Mouse (Mus musculus) kidney, embryonic 15.5 days (tissue): ENCODE measurements around the gene a. TPM values are rescaled to one million over a fixed set of nuclear protein-coding genes. Genes with fewer than 3 reads are reported as not detected.
A peak's percentile ranks its signal among the peaks of the same experiment; 100 is the strongest.
"Not testable (repeated sequence)": the region's sequence is repeated elsewhere in the genome, so short reads cannot be mapped to it uniquely, and the experiment has no call there.

Experiments
- ATAC-seq: fragments of 200-750 bp; cut with Nextera tagmentation; replicated peaks from 2 replicates; pipeline ENCODE4 v1.8.0; 2017; ENCODE audit warnings: moderate TSS enrichment; ENCODE audit not compliant: low FRiP score
- H3K27ac ChIP-seq: fragments of 300-500 bp; sonication (generic); 2 replicates; pipeline ENCODE4 v1.5.1; 2015; ENCODE audit warnings: mild to moderate bottlenecking, inconsistent platforms
- H3K27me3 ChIP-seq: fragments of 300-500 bp; sonication (generic); 2 replicates; pipeline ENCODE4 v1.6.1; 2015; ENCODE audit warnings: inconsistent platforms
- H3K36me3 ChIP-seq: fragments of 300-500 bp; sonication (generic); 2 replicates; pipeline ENCODE4 v1.6.1; 2015; ENCODE audit warnings: inconsistent platforms
- H3K4me1 ChIP-seq: fragments of 300-500 bp; sonication (generic); 2 replicates; pipeline ENCODE4 v1.6.1; 2015; ENCODE audit warnings: inconsistent platforms
- H3K4me2 ChIP-seq: fragments of 300-500 bp; sonication (generic); 2 replicates; pipeline ENCODE4 v1.6.1; 2015; ENCODE audit warnings: moderate library complexity, mild to moderate bottlenecking, inconsistent platforms
- H3K4me3 ChIP-seq: fragments of 300-500 bp; sonication (generic); replicated peaks from 2 replicates; pipeline ENCODE4 v1.5.1; 2015; ENCODE audit warnings: mild to moderate bottlenecking, inconsistent platforms
- H3K9ac ChIP-seq: fragments of 300-500 bp; sonication (generic); 2 replicates; pipeline ENCODE4 v1.6.1; 2015; ENCODE audit warnings: mild to moderate bottlenecking, inconsistent platforms
- H3K9me3 ChIP-seq: fragments of 300-500 bp; sonication (generic); replicated peaks from 2 replicates; pipeline ENCODE4 v1.6.1; 2016; ENCODE audit warnings: inconsistent platforms
- WGBS: fragments of 180-500 bp; shearing (Covaris S2); methylation state at CpG from one replicate; pipeline ENCODE4 v1.1.7; 2015; ENCODE audit warnings: mixed read lengths; 5-methylcytosine and 5-hydroxymethylcytosine counted together
- polyA plus RNA-seq: library from polyadenylated mRNA; unstranded; fragments of >200 nt; fragmentation: Nextera tagmentation; extraction: Ambion mirVana; gene quantifications from 2 replicates; pipeline ENCODE4 v1.2.1, GENCODE M21; 2015

a gene
- polyA plus RNA-seq, 1 experiment from 2014 or later, result 0.91 TPM

GRCm38 (mm10) chr2:155051622-155052351, 260.6 kb downstream of the a start:
- WGBS, result 17% methylated on average over 9 of the region's 9 CpGs
- H3K27ac ChIP-seq, result peak overlapping the region; percentile 91
- 0 out of 2 replicates have a peak, but pooled peaks cover 3% of the 10 kb centered on the region for H3K27me3 ChIP-seq
- H3K4me1 ChIP-seq, result peaks cover 17% of the 10 kb centered on the region
- peak overlapping the region; percentile 62 for H3K4me3 ChIP-seq
- H3K9me3 ChIP-seq, result no peaks in the 10 kb centered on the region
- ATAC-seq, result no peak
- H3K36me3 ChIP-seq, result no peaks in the 10 kb centered on the region
- H3K9ac ChIP-seq, result peak overlapping the region; percentile 51
- H3K4me2 ChIP-seq, result peak overlapping the region; percentile 94

GRCm38 (mm10) chr2:155052681-155053080, 261.5 kb downstream of the a start:
- Histone ChIP-seq H3K9me3 (no peaks in the 10 kb centered on the region), H3K36me3 (no peaks in the 10 kb centered on the region), H3K27me3 (0 out of 2 replicates have a peak, but pooled peaks cover 3% of the 10 kb centered on the region), H3K9ac (no peak overlapping the region), H3K4me3 (no peak overlapping the region), H3K4me1 (peaks cover 17% of the 10 kb centered on the region), H3K4me2 (no peak overlapping the region), H3K27ac (no peak overlapping the region)
- 88% methylated on average over 2 of the region's 2 CpGs for WGBS
- ATAC-seq, result no peak

- H3K27me3 ChIP-seq, H3K9ac ChIP-seq, H3K9me3 ChIP-seq, H3K4me3 ChIP-seq, ATAC-seq, H3K4me2 ChIP-seq, H3K27ac ChIP-seq, H3K36me3 ChIP-seq: not testable (repeated sequence)
- 92% methylated on average over 8 of the region's 8 CpGs for WGBS
- H3K4me1 ChIP-seq, result peaks cover 17% of the 10 kb centered on the region
Measured at GRCm38 (mm10) chr2:155053512-155053911, 262.3 kb downstream of the a start.

DNA sequence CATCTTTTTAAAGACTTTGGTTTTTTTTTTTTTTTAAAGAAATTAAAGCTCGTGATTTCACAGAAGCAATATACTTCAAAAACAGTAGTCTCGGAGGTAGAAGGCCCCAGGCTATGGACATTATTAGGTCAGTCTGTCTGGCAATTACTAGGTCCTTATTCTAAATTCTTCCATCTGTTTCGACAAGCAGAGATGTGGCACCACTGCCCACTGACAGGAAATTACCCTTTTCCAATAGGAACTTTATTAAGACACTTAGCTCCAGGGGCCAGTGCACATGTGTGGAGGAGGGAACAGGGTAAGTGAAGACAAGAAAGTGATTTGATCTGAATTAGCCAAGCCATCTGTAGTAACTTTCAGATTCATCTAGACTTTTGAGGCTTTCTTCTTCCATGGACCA, 263.5 kb downstream of the a start:
- Histone ChIP-seq H3K27ac (no peak overlapping the region), H3K4me1 (peaks cover 17% of the 10 kb centered on the region), H3K4me3 (no peak overlapping the region), H3K27me3 (no peaks in the 10 kb centered on the region), H3K36me3 (peaks cover 7% of the 10 kb centered on the region), H3K9me3 (no peaks in the 10 kb centered on the region), H3K9ac (no peak overlapping the region), H3K4me2 (no peak overlapping the region)
- no peak for ATAC-seq
- 73% methylated on average over 3 of the region's 3 CpGs for WGBS

GRCm38 (mm10) chr2:155056076-155056578, 264.9 kb downstream of the a start:
- peaks cover 9% of the 10 kb centered on the region for H3K4me1 ChIP-seq
- H3K9ac ChIP-seq, result no peak overlapping the region
- no peaks in the 10 kb centered on the region for H3K27me3 ChIP-seq
- H3K9me3 ChIP-seq, result no peaks in the 10 kb centered on the region
- H3K27ac ChIP-seq, result no peak overlapping the region
- peaks cover 15% of the 10 kb centered on the region for H3K36me3 ChIP-seq
- no peak overlapping the region for H3K4me3 ChIP-seq
- H3K4me2 ChIP-seq, result no peak overlapping the region
- 72% methylated on average over 5 of the region's 5 CpGs for WGBS
- no peak for ATAC-seq

- no peak overlapping the region for H3K4me2 ChIP-seq
- no peaks in the 10 kb centered on the region for H3K9me3 ChIP-seq
- no peaks in the 10 kb centered on the region for H3K4me1 ChIP-seq
- no peak overlapping the region for H3K4me3 ChIP-seq
- no peaks in the 10 kb centered on the region for H3K27me3 ChIP-seq
- WGBS, result 60% methylated on average over 1 of the region's 1 CpGs
- ATAC-seq, result no peak
- no peak overlapping the region for H3K27ac ChIP-seq
- H3K9ac ChIP-seq, result no peak overlapping the region
- peaks cover 28% of the 10 kb centered on the region for H3K36me3 ChIP-seq
Measured at GRCm38 (mm10) chr2:155057361-155057760, 266.2 kb downstream of the a start.

- H3K9ac ChIP-seq, result no peak overlapping the region
- H3K27me3 ChIP-seq, result no peaks in the 10 kb centered on the region
- WGBS, result 72% methylated on average over 9 of the region's 9 CpGs
- H3K9me3 ChIP-seq, result no peaks in the 10 kb centered on the region
- no peak overlapping the region for H3K4me2 ChIP-seq
- peaks cover 34% of the 10 kb centered on the region for H3K4me1 ChIP-seq
- no peak overlapping the region for H3K4me3 ChIP-seq
- no peak overlapping the region for H3K27ac ChIP-seq
- peaks cover 30% of the 10 kb centered on the region for H3K36me3 ChIP-seq
- ATAC-seq, result no peak
Measured at GRCm38 (mm10) chr2:155071027-155071426, 279.8 kb downstream of the a start.

DNA sequence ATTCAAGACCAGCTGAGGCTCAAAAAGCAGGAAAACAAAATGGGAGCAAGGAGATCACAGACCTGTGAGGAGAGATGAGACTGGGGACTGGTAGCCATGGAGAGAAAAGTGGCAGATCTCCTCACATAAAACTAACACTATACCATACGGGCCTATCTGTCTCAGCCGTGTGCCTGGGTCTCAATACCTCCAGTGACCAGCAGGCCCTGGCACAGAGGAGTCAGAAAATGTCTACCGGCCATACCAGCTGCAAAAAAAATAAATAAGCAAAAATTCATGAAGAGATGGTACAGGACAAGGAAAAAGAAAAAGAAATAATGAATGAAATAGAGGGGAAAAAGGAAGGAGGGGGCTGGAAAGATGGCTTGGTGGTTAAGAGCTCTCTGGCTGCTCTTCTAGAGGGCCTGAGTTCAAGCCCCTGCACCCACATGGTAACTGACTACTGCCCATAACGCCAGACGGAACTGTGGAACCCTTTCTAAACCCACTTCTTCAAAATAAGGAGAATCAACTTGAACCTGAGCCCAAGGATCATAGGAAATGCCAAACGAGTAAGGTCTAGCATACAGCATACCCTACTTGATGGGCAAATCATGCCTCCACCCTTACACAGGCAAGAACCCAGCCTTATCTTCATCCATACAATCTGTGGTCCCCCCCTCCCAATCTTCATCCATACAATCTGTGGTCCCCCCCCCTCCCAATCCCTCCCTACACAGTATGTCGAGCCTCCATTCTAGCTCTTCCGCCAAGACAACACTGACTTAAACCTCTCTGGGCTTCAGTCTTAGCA, 281.3 kb downstream of the a start:
- Histone ChIP-seq H3K27me3 (no peaks in the 10 kb centered on the region), H3K9me3 (no peaks in the 10 kb centered on the region), H3K4me1 (peaks cover 34% of the 10 kb centered on the region), H3K9ac (no peak overlapping the region), H3K27ac (no peak overlapping the region), H3K4me2 (peak overlapping the region; percentile 72), H3K36me3 (peaks cover 15% of the 10 kb centered on the region), H3K4me3 (peak overlapping the region; percentile 67)
- no peak for ATAC-seq
- 80% methylated on average over 8 of the region's 8 CpGs for WGBS

DNA sequence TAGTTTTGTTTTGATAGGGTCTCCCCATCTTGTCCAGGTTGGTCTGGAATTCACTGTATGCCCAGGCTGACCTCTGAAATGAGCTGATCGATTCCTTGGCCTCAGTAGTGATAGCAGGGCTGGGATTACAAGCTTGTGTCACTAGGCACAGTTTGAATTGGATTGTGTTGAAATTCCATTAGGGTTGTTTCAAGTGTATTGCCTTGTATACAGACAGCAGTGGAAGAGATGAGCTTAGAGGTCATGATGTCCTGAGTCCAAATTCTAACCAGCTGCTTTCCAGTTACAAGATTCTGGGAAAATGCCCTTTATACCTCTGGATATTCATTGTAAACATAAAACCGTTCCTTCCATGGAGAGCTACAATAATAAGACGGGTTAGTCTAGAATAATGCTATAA, 282.1 kb downstream of the a start:
- ATAC-seq, result no peak
- Histone ChIP-seq H3K36me3 (peaks cover 7% of the 10 kb centered on the region), H3K9me3 (no peaks in the 10 kb centered on the region), H3K27ac (peak overlapping the region; percentile 86), H3K4me2 (peak overlapping the region; percentile 72), H3K27me3 (no peaks in the 10 kb centered on the region), H3K9ac (peak overlapping the region; percentile 67), H3K4me1 (peaks cover 34% of the 10 kb centered on the region), H3K4me3 (peak overlapping the region; percentile 67)
- 24% methylated on average over 3 of the region's 3 CpGs for WGBS

GRCm38 (mm10) chr2:155073978-155074765, 283.0 kb downstream of the a start, which contains the start of gene Ahcy:
Gene Ahcy, minus strand, starts transcription at chr2:155074497.
- peak; percentile 96 for ATAC-seq
- peaks cover 34% of the 10 kb centered on the region for H3K4me1 ChIP-seq
- peak within 1 kb of the TSS; percentile 67 for H3K4me3 ChIP-seq
- WGBS, result under 1% methylated on average over 56 of the region's 56 CpGs
- H3K9ac ChIP-seq, result peak within 1 kb of the TSS; percentile 67
- H3K27me3 ChIP-seq, result no peaks in the 10 kb centered on the region
- H3K4me2 ChIP-seq, result peak within 1 kb of the TSS; percentile 72
- H3K9me3 ChIP-seq, result no peaks in the 10 kb centered on the region
- 0 out of 2 replicates have a peak, but pooled peaks cover under 1% of the 10 kb centered on the region for H3K36me3 ChIP-seq
- H3K27ac ChIP-seq, result peak within 1 kb of the TSS; percentile 86

GRCm38 (mm10) chr2:155074766-155075330, 283.6 kb downstream of the a start:
- 24% methylated on average over 12 of the region's 12 CpGs for WGBS
- no peaks in the 10 kb centered on the region for H3K9me3 ChIP-seq

More at GRCm38 (mm10) chr2:155074766-155075330, 283.6 kb downstream of the a start:
- H3K27ac ChIP-seq, result peak overlapping the region; percentile 86
- H3K27me3 ChIP-seq, result no peaks in the 10 kb centered on the region
- peak overlapping the region; percentile 67 for H3K4me3 ChIP-seq
- H3K36me3 ChIP-seq, result no peaks in the 10 kb centered on the region
- peak; percentile 5; the same call in 1 of the 2 replicates for ATAC-seq
- peak overlapping the region; percentile 24; the same call in 1 of the 2 replicates for H3K9ac ChIP-seq
- H3K4me2 ChIP-seq, result peak overlapping the region; percentile 72
- H3K4me1 ChIP-seq, result peaks cover 34% of the 10 kb centered on the region
